Mouse (Mus musculus): Measurements from ENCODE around the gene Vwa1.

Gene Vwa1

DNA sequence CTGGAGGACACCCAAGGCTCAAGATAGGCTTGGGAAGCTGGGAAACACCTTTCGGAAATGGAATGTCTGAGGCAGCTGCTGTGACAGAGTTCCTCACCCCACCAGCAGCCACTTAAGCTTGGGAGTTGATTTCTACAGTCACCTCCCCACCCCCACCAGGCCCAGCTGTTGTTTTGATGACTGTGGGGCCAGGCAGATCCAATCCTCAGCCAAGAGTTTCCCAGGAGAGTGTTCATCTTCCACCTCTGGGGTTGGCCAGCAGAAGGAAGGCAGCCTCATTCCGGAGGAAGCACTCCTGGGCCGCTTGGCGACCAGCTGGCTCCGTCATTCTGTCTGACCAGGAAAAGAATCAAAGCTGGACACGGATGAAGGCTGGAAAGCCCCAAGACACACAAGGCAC is 6.4 kb upstream of the Vwa1 start:
- DNase-seq (ENCODE audit: low read depth, low spot score): peak; percentile 67

GRCm38 (mm10) chr4:155779498-155779897 is 5.0 kb upstream of the Vwa1 start:
- DNase-seq (ENCODE audit: low read depth, low spot score): no peak

DNA sequence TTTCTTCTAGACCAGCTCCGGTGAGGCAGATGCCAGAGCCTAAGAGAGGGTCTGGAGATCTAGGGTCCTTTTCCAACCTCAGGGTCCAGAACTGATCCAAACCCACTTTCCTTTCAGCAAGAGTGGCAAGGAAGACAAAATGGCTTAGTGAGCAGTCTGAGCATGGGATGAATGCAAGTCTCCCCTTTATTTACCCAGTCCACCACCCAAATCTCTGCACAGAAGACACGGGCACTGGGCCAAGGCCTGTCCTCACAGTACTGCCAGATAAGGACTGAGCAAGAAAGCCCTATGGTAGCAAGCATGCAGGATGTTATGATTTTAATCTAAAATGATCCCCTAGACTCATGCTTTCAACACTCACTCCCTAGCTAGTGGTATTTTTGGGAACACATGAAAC is 3.3 kb upstream of the Vwa1 start:
- no peak for DNase-seq (ENCODE audit: low read depth, low spot score)

DNA sequence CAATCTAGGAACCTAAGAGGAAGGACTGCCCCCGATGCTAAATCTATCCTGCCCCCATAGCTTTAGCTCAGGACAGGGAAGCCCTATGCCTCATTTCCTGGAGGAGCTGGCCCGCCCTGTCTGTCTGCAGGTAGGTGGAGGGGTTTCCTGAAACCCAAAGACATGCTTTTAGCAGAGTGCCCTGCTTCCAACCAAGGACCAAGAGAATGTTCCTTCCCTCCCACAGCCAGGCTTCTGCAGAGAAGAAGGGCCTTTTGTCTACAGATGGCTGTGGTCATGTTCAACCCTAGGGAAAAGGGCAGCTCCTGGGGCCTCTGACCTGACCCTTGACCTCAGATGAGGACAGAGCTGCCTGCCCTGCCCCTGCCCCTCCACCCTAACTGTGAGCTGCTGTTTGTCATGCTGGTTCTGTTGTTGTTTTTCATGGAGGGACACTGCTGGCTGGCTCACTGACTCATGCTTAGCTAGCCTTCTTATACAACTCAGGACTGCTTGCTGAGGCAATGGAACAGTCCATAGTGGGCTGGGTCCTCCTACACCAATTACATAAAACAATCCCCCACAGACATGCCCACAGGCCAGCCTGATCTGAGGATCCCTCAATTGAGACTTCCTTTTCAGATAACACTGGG is 2.3 kb upstream of the Vwa1 start:
- DNase-seq (ENCODE audit: low read depth, low spot score): peak; percentile 76

GRCm38 (mm10) chr4:155775855-155776254 is 1.4 kb upstream of the Vwa1 start:
- DNase-seq (ENCODE audit: low read depth, low spot score): peak; percentile 56

GRCm38 (mm10) chr4:155774971-155775740 is 658 bp upstream of the Vwa1 start:
- peak; percentile 63 for DNase-seq (ENCODE audit: low read depth, low spot score)

GRCm38 (mm10) chr4:155773335-155774078 is 991 bp downstream of the Vwa1 start:
- no peak for DNase-seq (ENCODE audit: low read depth, low spot score)

- no peak for DNase-seq (ENCODE audit: low read depth, low spot score)
Observed at GRCm38 (mm10) chr4:155772786-155773185, 1.7 kb downstream of the Vwa1 start.

GRCm38 (mm10) chr4:155771706-155772105 is 2.8 kb downstream of the Vwa1 start:
- DNase-seq (ENCODE audit: low read depth, low spot score): no peak

GRCm38 (mm10) chr4:155770626-155771025 is 3.9 kb downstream of the Vwa1 start:
- DNase-seq (ENCODE audit: low read depth, low spot score): no peak

DNA sequence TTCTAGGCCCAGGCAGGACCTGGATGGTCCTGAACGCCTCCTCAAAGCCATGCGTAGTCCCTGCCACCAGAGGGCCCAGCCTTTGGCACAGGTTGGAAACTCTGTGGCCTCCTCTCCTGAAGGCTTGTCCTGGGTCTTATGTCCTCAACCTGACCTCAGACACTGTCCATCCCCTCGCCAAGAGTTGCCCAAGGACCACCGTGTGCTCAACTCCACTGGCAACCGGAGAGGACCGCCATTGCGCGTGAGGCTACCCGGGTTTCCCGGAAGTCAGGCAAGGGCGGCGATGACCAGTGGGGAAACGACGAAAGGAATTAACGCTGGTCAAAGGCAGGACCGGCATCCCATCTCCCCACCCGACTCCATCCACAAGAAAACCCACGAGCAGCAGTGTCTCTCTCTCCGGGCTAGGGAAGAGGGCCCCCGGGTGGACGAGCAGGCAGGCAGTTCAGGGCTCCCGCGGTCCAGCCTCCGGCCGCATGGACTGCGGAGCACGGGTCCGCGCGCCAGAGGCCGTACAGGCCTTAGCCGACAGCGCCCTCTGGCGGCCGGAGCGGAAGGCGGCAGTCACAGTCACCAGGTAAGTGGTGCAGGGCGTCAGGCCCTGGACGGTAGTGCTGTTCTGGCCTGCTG is 4.5 kb downstream of the Vwa1 start:
- DNase-seq (ENCODE audit: low read depth, low spot score): peak; percentile 93

- DNase-seq (ENCODE audit: low read depth, low spot score): no peak
Observed at GRCm38 (mm10) chr4:155769496-155769879, 5.0 kb downstream of the Vwa1 start.

DNA sequence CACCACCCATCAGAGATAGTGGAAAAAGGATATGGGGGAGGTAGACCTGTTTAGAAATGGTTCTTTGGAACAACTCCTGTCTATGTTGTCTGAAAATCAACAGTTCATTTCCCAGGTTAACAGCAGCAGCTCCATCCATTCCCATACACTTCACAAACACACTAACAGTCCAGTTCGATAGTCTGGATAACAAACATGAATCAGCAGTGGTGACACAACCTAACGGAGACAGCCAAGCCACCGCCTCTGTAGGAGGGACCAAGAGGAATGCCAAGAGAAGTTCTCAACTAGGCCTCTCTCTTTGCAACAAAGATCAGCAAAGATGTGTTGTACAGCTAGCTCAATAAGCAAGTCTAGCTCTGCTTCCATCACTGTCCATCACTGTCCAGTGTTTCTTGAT is 12.1 kb downstream of the Vwa1 start:
- DNase-seq (ENCODE audit: low read depth, low spot score): no peak

GRCm38 (mm10) chr4:155761356-155762099 is 13.0 kb downstream of the Vwa1 start:
- no peak for DNase-seq (ENCODE audit: low read depth, low spot score)

- DNase-seq (ENCODE audit: low read depth, low spot score): peak; percentile 99
Observed at GRCm38 (mm10) chr4:155760613-155761355, 13.7 kb downstream of the Vwa1 start, which contains the start of gene Atad3a. Gene Atad3a, minus strand, starts transcription at chr4:155761093.

GRCm38 (mm10) chr4:155759862-155760612 is 14.5 kb downstream of the Vwa1 start:
- peak; percentile 56 for DNase-seq (ENCODE audit: low read depth, low spot score)

- no peak for DNase-seq (ENCODE audit: low read depth, low spot score)
Observed at GRCm38 (mm10) chr4:155757011-155757410, 17.5 kb downstream of the Vwa1 start.

DNA sequence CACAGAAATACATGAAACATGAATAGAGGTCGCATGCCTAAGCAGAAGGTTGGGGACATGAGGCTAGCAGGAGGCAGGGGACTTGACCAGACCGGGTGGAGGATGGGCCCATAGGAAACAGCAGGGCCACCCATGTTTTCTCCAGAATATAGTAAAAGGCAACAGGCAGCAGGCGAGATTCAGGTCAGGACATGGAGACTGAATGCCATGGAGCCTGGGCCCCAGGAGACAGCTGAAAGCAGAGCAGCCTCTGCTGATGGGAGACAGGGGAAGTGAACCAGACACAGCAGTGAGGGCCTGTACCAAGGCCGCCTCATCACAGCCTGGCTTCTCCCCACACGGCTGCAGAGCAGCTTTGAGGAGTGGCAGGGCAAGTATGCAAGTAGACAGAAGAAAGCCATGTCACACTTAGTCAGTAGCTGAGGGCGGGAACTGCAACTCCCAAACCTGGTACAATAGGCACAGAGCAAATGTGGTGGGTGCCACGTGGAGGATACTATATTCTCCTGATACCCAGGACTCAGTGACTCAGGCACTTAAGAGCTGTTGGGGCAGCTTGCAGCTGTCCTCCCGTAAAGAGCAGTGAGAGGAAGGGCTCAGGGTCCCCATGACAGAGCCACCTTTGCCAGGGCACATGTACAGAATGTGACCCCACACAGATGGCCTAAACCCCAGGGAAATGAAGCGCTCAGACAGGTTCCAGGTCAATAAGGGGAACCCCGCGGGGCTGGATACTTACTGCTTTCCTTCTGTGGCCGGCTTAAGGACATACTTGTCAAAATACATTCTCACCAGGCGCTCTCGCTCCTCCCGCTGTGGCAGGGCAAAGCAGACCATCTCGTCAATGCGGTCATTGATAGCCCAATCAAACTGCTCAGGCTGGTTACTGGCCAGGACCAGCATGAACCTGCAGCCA is 27.7 kb downstream of the Vwa1 start:
- DNase-seq (ENCODE audit: low read depth, low spot score): peak; percentile 73

GRCm38 (mm10) chr4:155746036-155746548 is 28.4 kb downstream of the Vwa1 start:
- DNase-seq (ENCODE audit: low read depth, low spot score): peak; percentile 96

All from brain, adult 2 months (tissue).